22 mouse cellular contexts compared by ENCODE assay signal in the genomic region with DNA sequence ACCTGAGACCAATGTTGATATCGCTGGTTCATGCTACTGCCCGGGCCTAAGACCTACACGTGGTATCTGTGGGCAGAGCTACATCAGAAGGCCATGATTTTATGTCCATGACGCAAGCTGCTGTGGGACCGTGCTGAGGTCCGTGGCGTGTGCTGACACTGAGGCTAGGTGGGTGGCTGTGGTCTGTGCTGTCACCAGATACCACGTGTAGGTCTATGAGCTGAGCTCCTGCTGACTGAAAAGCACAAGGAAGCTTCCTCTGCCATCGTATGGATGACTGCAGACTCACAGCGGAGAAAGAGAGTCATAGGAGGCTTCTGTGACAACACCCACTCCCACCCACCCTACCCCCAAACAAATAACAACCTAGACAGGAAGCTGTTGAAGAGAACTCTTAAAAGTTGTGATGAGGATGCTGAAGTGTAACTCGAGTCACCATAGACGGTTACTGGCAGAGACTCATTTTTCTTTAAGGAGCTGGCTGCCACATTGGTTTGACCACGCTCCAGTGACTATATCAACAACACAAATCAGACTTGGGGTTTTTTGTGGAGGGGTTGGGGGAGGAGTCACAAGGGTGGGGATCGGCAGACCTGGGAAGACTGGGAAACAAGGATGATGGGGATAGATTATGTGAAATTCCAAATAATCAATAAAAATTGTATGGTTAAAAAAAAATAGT.
"Had no signal": no experiment of that assay in that cellular context is flagged by ENCODE, and none has a peak within 500 bp of the region (broad histone marks: within the 10 kb centered on the region; RNA-seq: fewer than 3 reads in every experiment).

No protein-coding gene starts in this region.

- H3K27me3 ChIP-seq: heart, embryonic 12.5 days; hindbrain, embryonic 13.5 days; hindbrain, embryonic 15.5 days; limb, embryonic 12.5 days; liver, embryonic 13.5 days; liver, embryonic 15.5 days had no signal

- H3K27ac ChIP-seq: heart, embryonic 10.5 days; hindbrain, embryonic 13.5 days; hindbrain, embryonic 15.5 days; hindbrain, postnatal 0 days; layer of hippocampus, adult 2 months; left cerebral cortex, adult 2 months; limb, embryonic 10.5 days; limb, embryonic 12.5 days; liver, embryonic 13.5 days; liver, embryonic 15.5 days had no signal

- ATAC-seq: hindbrain, postnatal 0 days; intestine, embryonic 16.5 days; liver, postnatal 0 days had no signal

- H3K4me2 ChIP-seq: heart, embryonic 12.5 days; hindbrain, embryonic 13.5 days; hindbrain, embryonic 15.5 days; limb, embryonic 12.5 days; liver, embryonic 11.5 days; liver, embryonic 13.5 days; liver, embryonic 15.5 days had no signal

- H3K4me1 ChIP-seq: heart, embryonic 10.5 days; heart, embryonic 12.5 days; hindbrain, embryonic 13.5 days; hindbrain, embryonic 15.5 days; limb, embryonic 10.5 days; limb, embryonic 12.5 days; liver, embryonic 15.5 days had no signal

- H3K9ac ChIP-seq: heart, embryonic 12.5 days; hindbrain, embryonic 13.5 days; hindbrain, embryonic 15.5 days; limb, embryonic 12.5 days; liver, embryonic 13.5 days; liver, embryonic 15.5 days; liver, postnatal 0 days had no signal

- DNase-seq: gastrocnemius, postnatal 14 days; gastrocnemius, postnatal 36 days; heart, adult 18-20 months; heart, postnatal 10 days; kidney, adult 11 months; kidney, adult 2 months; kidney, postnatal 10 days; liver; liver, embryonic 13.5 days; liver, postnatal 0 days had no signal

- H3K36me3 ChIP-seq: heart, embryonic 10.5 days; heart, embryonic 12.5 days; hindbrain, embryonic 13.5 days; hindbrain, embryonic 15.5 days; limb, embryonic 10.5 days; limb, embryonic 12.5 days; liver, embryonic 13.5 days; liver, embryonic 15.5 days had no signal

- H3K4me3 ChIP-seq: heart, embryonic 10.5 days; heart, embryonic 12.5 days; hindbrain, embryonic 13.5 days; hindbrain, embryonic 15.5 days; layer of hippocampus, adult 2 months; left cerebral cortex, adult 2 months; limb, embryonic 10.5 days; limb, embryonic 12.5 days; liver, embryonic 13.5 days; liver, embryonic 15.5 days had no signal

- H3K9me3 ChIP-seq: heart, embryonic 10.5 days; heart, embryonic 12.5 days; hindbrain, embryonic 13.5 days; hindbrain, embryonic 15.5 days; limb, embryonic 10.5 days; limb, embryonic 12.5 days; liver, embryonic 13.5 days; liver, embryonic 15.5 days had no signal
